Mouse (Mus musculus) ES-Bruce4 (cell line): ENCODE data around the gene Xlr4c. TPM values are rescaled to one million over a fixed set of nuclear protein-coding genes. Genes with fewer than 3 reads are reported as not detected.
A peak's percentile ranks its signal among the peaks of the same experiment; 100 is the strongest.
"Not testable (repeated sequence)": the region's sequence is repeated elsewhere in the genome, so short reads cannot be mapped to it uniquely, and the experiment has no call there.

ENCODE experiments used
- H3K27ac ChIP-seq: 2 replicates; pipeline ENCODE4 v1.5.1; 2012; ENCODE audit warnings: low read length, inconsistent platforms; ENCODE audit not compliant: insufficient read depth
- H3K27me3 ChIP-seq: 2 replicates; pipeline ENCODE4 v1.6.1; 2012; ENCODE audit warnings: mild to moderate bottlenecking, low read length, inconsistent platforms; ENCODE audit not compliant: control insufficient read depth, poor library complexity, insufficient read depth, severe bottlenecking
- H3K36me3 ChIP-seq: 2 replicates; pipeline ENCODE4 v1.6.1; 2012; ENCODE audit warnings: inconsistent platforms, mild to moderate bottlenecking, low read length, moderate library complexity; ENCODE audit not compliant: control insufficient read depth, poor library complexity, insufficient read depth, severe bottlenecking
- H3K4me1 ChIP-seq: one replicate; pipeline ENCODE4 v1.8.1; 2011; ENCODE audit warnings: low read length; ENCODE audit not compliant: control insufficient read depth, insufficient read depth
- H3K4me3 ChIP-seq: 2 replicates; pipeline ENCODE4 v1.5.1; 2011; ENCODE audit warnings: low read depth, mild to moderate bottlenecking, low read length
- H3K9ac ChIP-seq: 2 replicates; pipeline ENCODE4 v1.6.1; 2012; ENCODE audit warnings: low read depth, mild to moderate bottlenecking, inconsistent platforms; ENCODE audit not compliant: poor library complexity, severe bottlenecking
- H3K9me3 ChIP-seq: replicated peaks from 2 replicates; pipeline ENCODE4 v1.6.1; 2012; ENCODE audit warnings: mild to moderate bottlenecking, low read length, inconsistent platforms; ENCODE audit not compliant: control insufficient read depth, poor library complexity, insufficient read depth, severe bottlenecking
- CTCF ChIP-seq: IDR thresholded peaks from one replicate; pipeline ENCODE4 v1.8.1; 2011; ENCODE audit warnings: low read depth, low read length
- EP300 ChIP-seq: IDR thresholded peaks from 2 replicates; pipeline ENCODE4 v1.6.1; 2011; ENCODE audit warnings: low read depth, low read length; ENCODE audit not compliant: insufficient read depth
- POLR2A ChIP-seq: IDR thresholded peaks from one replicate; pipeline ENCODE4 v1.8.1; 2011; ENCODE audit warnings: low read length; ENCODE audit not compliant: insufficient read depth
- polyA plus RNA-seq: library from polyadenylated mRNA; stranded (reverse); fragments of >200 nt; gene quantifications from 2 replicates; pipeline ENCODE4 v1.2.4, GENCODE M21; 2011; ENCODE audit warnings: low read depth; ENCODE audit not compliant: missing spikeins, insufficient read depth, insufficient read length

The Xlr4c gene
- 0.75 TPM in 1 of 2 replicates, not detected in the other for polyA plus RNA-seq

- not testable (repeated sequence) for H3K4me1 ChIP-seq, H3K9ac ChIP-seq, H3K4me3 ChIP-seq, H3K36me3 ChIP-seq, H3K27me3 ChIP-seq, H3K27ac ChIP-seq, H3K9me3 ChIP-seq
Observed at GRCm38 (mm10) chrX:73242821-73243325, at the start of gene Xlr4c. Gene Xlr4c, minus strand, starts transcription at chrX:73243130.

DNA sequence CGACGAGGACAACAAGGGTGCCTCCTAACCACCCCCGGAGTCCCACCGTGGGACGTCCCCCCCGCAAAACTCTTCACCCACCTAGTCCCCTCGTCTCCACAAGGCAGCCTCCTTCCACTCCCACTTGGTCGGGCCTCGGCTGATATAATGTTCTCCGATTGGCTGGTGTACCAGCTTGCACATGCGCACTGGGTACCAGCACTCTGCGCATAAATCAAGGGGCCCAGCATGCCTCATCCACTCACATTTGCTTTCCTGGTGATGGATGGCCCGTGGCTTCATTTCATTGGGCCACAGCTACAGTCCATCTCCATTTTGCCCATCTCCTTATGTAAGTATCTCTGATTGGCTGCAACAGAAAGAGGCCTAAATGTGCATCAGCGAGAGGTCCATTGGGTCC, 22.3 kb upstream of the Xlr4c start, which contains the start of gene Xlr3c:
Gene Xlr3c, minus strand, starts transcription at position 121 of the 400 bp plus-strand sequence.
- H3K27ac ChIP-seq, H3K4me3 ChIP-seq, H3K36me3 ChIP-seq, H3K27me3 ChIP-seq, H3K9ac ChIP-seq, H3K4me1 ChIP-seq, H3K9me3 ChIP-seq: not testable (repeated sequence)

- H3K36me3 ChIP-seq = not testable (repeated sequence)
Observed at GRCm38 (mm10) chrX:73262428-73262827, 19.5 kb upstream of the Xlr4c start.

GRCm38 (mm10) chrX:73229288-73229687, 13.6 kb downstream of the Xlr4c start:
- no peaks in the 10 kb centered on the region for H3K4me1 ChIP-seq
- H3K36me3 ChIP-seq = no peaks in the 10 kb centered on the region
- no peaks in the 10 kb centered on the region for H3K27me3 ChIP-seq
- H3K4me3 ChIP-seq = peak overlapping the region; percentile 65; the same call in 1 of the 2 replicates
- H3K27ac ChIP-seq = no peak overlapping the region
- TF ChIP-seq CTCF (no peak), EP300 (no peak), POLR2A (no peak)
- no peaks in the 10 kb centered on the region for H3K9me3 ChIP-seq
- H3K9ac ChIP-seq = peak overlapping the region; percentile 80; the same call in 1 of the 2 replicates

More at GRCm38 (mm10) chrX:73262428-73262827, 19.5 kb upstream of the Xlr4c start:
- H3K27me3 ChIP-seq, H3K9ac ChIP-seq, H3K4me3 ChIP-seq, H3K9me3 ChIP-seq, H3K4me1 ChIP-seq, H3K27ac ChIP-seq: not testable (repeated sequence)

DNA sequence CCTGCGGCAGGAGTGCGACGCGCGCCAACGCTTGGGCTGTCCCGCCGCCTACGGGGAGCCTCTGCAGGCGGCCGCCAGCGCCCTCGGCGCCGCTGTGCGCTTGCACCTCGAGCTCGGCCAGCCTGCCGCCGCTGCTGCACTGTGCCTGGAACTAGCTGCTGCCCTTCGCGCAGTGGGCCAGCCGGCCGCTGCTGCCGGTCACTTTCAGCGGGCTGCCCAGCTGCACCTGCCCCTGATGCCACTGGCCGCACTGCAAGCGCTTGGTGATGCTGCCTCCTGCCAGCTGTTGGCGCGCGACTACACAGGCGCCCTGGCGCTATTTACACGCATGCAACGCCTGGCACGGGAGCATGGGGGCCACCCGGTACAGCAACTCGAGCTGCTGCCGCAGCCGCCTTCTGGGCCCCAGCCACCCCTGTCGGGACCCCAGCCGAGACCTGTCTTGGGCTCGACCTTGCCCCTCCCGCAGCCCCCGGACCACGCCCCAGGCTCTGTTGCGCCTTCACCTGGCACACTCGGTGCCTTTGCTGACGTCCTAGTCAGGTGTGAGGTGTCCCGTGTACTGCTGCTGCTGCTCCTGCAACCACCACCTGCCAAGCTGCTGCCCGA, 14.2 kb downstream of the Xlr4c start:
- Histone ChIP-seq H3K27me3 (no peaks in the 10 kb centered on the region), H3K9ac (peak overlapping the region; percentile 80), H3K9me3 (no peaks in the 10 kb centered on the region), H3K36me3 (no peaks in the 10 kb centered on the region), H3K4me1 (no peaks in the 10 kb centered on the region), H3K4me3 (peak overlapping the region; percentile 65), H3K27ac (no peak overlapping the region)
- TF ChIP-seq CTCF = no peak
- no peak for TF ChIP-seq POLR2A
- TF ChIP-seq EP300 = no peak

DNA sequence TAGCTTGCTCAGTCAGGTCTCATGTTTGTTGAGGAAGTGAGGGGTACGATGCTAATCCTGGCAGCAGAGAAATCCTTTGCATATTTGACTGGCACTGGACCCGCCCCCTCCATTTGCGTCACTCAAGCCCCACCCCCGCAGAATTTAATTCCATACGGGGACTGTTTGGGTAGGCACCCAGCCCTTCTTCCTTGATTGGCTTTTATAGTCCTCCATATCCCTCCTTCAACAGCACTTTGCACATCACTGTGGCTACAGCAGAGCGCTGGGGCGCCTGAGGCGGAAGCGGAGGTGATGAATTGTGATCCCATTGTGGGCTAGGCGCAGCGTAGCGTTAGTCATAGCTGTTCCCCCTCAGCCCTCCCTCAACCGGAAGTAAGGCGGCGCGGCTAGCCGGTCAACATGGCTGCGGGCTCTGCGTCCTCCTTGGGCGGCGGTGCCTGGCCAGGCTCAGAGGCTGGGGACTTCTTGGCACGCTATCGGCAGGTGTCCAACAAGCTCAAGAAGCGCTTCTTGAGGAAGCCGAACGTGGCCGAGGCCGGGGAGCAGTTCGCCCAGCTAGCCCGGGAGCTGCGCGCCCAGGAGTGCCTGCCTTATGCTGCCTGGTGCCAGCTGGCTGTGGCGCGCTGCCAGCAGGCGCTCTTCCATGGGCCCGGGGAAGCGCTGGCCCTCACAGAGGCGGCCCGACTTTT, 14.9 kb downstream of the Xlr4c start, which contains the start of gene F8a:
Gene F8a, plus strand, starts transcription at position 378 of the 692 bp plus-strand sequence.
- Histone ChIP-seq H3K27me3 (no peaks in the 10 kb centered on the region), H3K9me3 (no peaks in the 10 kb centered on the region), H3K27ac (no peak within 1 kb of the TSS; the same call in 1 of the 2 replicates), H3K36me3 (no peaks in the 10 kb centered on the region), H3K4me1 (no peaks in the 10 kb centered on the region), H3K9ac (peak within 1 kb of the TSS; percentile 80), H3K4me3 (peak within 1 kb of the TSS; percentile 65)
- TF ChIP-seq POLR2A = peak; percentile 29
- no peak for TF ChIP-seq CTCF
- TF ChIP-seq EP300 = no peak
